In genomic region chr9:37053041-37053440, GRCm38 (mm10) we compare ENCODE assay signal across 10 mouse cellular contexts.
DNase-seq lines count a peak whose midpoint lies in the region; ATAC-seq lines count a peak whose summit lies in the region.
"Had no signal": no experiment of that assay in that cellular context is flagged by ENCODE, and none has a peak within 500 bp of the region (broad histone marks: within the 10 kb centered on the region; RNA-seq: fewer than 3 reads in every experiment).

No protein-coding gene starts in this region.

- no peaks in the 10 kb centered on the region for H3K9me3 ChIP-seq in forebrain, embryonic 12.5 days
- H3K9me3 ChIP-seq in forebrain, embryonic 15.5 days, result no peaks in the 10 kb centered on the region

- intact Hi-C loops in heart, postnatal 14 days (cut with DNase I), result no loop called here

- H3K36me3 ChIP-seq in forebrain, embryonic 12.5 days (replicated peaks), result no peaks in the 10 kb centered on the region
- H3K36me3 ChIP-seq in forebrain, embryonic 15.5 days, result no peaks in the 10 kb centered on the region

- no peak for ATAC-seq in forebrain, embryonic 12.5 days (ENCODE audit: low FRiP score)
- ATAC-seq in forebrain, embryonic 15.5 days (replicated peaks), result no peak
- no peak for ATAC-seq in frontal cortex, adult (ENCODE audit: low TSS enrichment)

- no peak overlapping the region for H3K4me3 ChIP-seq in forebrain, embryonic 12.5 days (replicated peaks)
- no peak overlapping the region for H3K4me3 ChIP-seq in forebrain, embryonic 15.5 days

- WGBS in forebrain, embryonic 12.5 days, result 39% methylated on average over 6 of the region's 6 CpGs
- WGBS in forebrain, embryonic 15.5 days, result 48% methylated on average over 6 of the region's 6 CpGs

- peak; percentile 49 for DNase-seq in embryo, embryonic 9.5 days (ENCODE audit: extremely low spot score)
- peak; percentile 20 to 44 for DNase-seq in heart, postnatal 14 days
- peak; percentile 56 for DNase-seq in lung, postnatal 10 days
- DNase-seq in adipocyte (ENCODE audit: low spot score), result no peak
- DNase-seq in adrenal gland, postnatal 36 days, result no peak
- DNase-seq: cerebellum, adult 11 months had no signal

- H3K27ac ChIP-seq in forebrain, embryonic 12.5 days, result peak overlapping the region; percentile 76; the same call in 1 of the 2 replicates
- H3K27ac ChIP-seq in forebrain, embryonic 15.5 days (replicated peaks), result no peak overlapping the region
- H3K27ac ChIP-seq: liver, embryonic 14.5 days had no signal

- no peak overlapping the region for H3K4me2 ChIP-seq in forebrain, embryonic 12.5 days
- no peak overlapping the region for H3K4me2 ChIP-seq in forebrain, embryonic 15.5 days (replicated peaks)

- H3K9ac ChIP-seq in forebrain, embryonic 12.5 days, result 0 out of 2 replicates have a peak overlapping the region, but pooled peaks have one; percentile 2
- no peak overlapping the region for H3K9ac ChIP-seq in forebrain, embryonic 15.5 days (replicated peaks)
- H3K9ac ChIP-seq: liver, embryonic 14.5 days had no signal

- H3K27me3 ChIP-seq in forebrain, embryonic 12.5 days, result no peaks in the 10 kb centered on the region
- H3K27me3 ChIP-seq in forebrain, embryonic 15.5 days, result no peaks in the 10 kb centered on the region

- H3K4me1 ChIP-seq in forebrain, embryonic 12.5 days, result peaks cover 46% of the 10 kb centered on the region
- H3K4me1 ChIP-seq in forebrain, embryonic 15.5 days, result peaks cover 25% of the 10 kb centered on the region

Comparison
In these comparisons a context has a peak if more than half of its experiments do, and no peak if none do; other contexts are left out.
1. DNase-seq: peak in embryo, embryonic 9.5 days (single experiment), heart, postnatal 14 days (2 of 2) and lung, postnatal 10 days (single experiment); none in adipocyte (single experiment) and adrenal gland, postnatal 36 days (0 of 2).